Mouse (Mus musculus) lung, embryonic 16.5 days (tissue): Measurements from ENCODE around the gene Htra3. TPM values are rescaled to one million over a fixed set of nuclear protein-coding genes. Genes with fewer than 3 reads are reported as not detected.

ENCODE experiments used
- ATAC-seq: fragments of 200-750 bp; cut with Nextera tagmentation; 2 replicates; pipeline ENCODE4 v1.8.0; 2017; ENCODE audit warnings: low read depth, mild to moderate bottlenecking, moderate library complexity
- H3K27ac ChIP-seq: fragments of 300-500 bp; sonication (generic); 2 replicates; pipeline ENCODE4 v1.5.1; 2014; ENCODE audit warnings: mild to moderate bottlenecking, control low read depth, low read length
- H3K27me3 ChIP-seq: fragments of 300-500 bp; sonication (generic); 2 replicates; pipeline ENCODE4 v1.6.1; 2014; ENCODE audit warnings: low read depth, low read length, mixed read lengths; ENCODE audit not compliant: control insufficient read depth, insufficient read depth
- H3K36me3 ChIP-seq: fragments of 300-500 bp; sonication (generic); 2 replicates; pipeline ENCODE4 v1.6.1; 2014; ENCODE audit warnings: low read length; ENCODE audit not compliant: control insufficient read depth, insufficient read depth
- H3K4me1 ChIP-seq: fragments of 300-500 bp; sonication (generic); replicated peaks from 2 replicates; pipeline ENCODE4 v1.6.1; 2014; ENCODE audit warnings: low read length, mixed read lengths; ENCODE audit not compliant: control insufficient read depth, insufficient read depth
- H3K4me2 ChIP-seq: fragments of 300-500 bp; sonication (generic); 2 replicates; pipeline ENCODE4 v1.6.1; 2014; ENCODE audit warnings: low read depth, low read length, control low read depth
- H3K4me3 ChIP-seq: fragments of 300-500 bp; sonication (generic); 2 replicates; pipeline ENCODE4 v1.5.1; 2014; ENCODE audit warnings: mild to moderate bottlenecking, low read length, control low read depth
- H3K9ac ChIP-seq: fragments of 300-500 bp; sonication (generic); 2 replicates; pipeline ENCODE4 v1.6.1; 2014; ENCODE audit warnings: low read length, control low read depth
- H3K9me3 ChIP-seq: fragments of 300-500 bp; sonication (generic); 2 replicates; pipeline ENCODE4 v1.6.1; 2016; ENCODE audit warnings: low read length; ENCODE audit not compliant: control insufficient read depth
- WGBS: fragments of 180-500 bp; shearing (Covaris S2); extraction: QIAGEN DNeasy Blood & Tissue Kit; methylation state at CpG from one replicate; pipeline ENCODE4 v1.1.7; 2014; 5-methylcytosine and 5-hydroxymethylcytosine counted together
- polyA plus RNA-seq: library from polyadenylated mRNA; unstranded; fragments of >200 nt; fragmentation: Nextera tagmentation; extraction: Ambion mirVana; gene quantifications from 2 replicates; pipeline ENCODE4 v1.2.1, GENCODE M21; 2015

Htra3 gene
- polyA plus RNA-seq, 1 experiment from 2014 or later, result 36.9 TPM

DNA sequence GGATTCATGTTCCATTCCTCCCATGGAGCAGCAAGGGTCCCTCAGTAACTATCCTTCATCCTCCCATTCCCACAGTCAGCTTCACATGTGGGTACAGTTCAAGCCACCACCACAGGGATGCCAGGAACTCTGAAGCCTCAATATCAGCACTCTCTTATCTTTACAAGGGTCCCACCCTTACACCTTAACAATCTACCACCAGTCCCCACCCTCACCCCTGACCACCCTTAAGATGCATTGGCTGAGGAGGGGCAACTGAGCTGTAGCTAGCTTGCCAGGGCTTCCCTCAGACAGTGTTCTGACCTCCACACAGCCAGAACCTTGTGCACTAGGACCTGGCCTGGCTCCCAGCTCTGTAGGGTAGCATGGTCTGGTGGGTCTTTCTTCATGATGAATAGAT, 39.8 kb upstream of the Htra3 start:
- H3K27ac ChIP-seq, result no peak overlapping the region
- H3K27me3 ChIP-seq, result no peaks in the 10 kb centered on the region
- no peak overlapping the region for H3K4me3 ChIP-seq
- H3K9ac ChIP-seq, result no peak overlapping the region
- no peaks in the 10 kb centered on the region; the same call in 1 of the 2 replicates for H3K36me3 ChIP-seq
- peaks cover 8% of the 10 kb centered on the region for H3K4me1 ChIP-seq
- no peaks in the 10 kb centered on the region for H3K9me3 ChIP-seq
- no peak overlapping the region for H3K4me2 ChIP-seq
- no peak for ATAC-seq

DNA sequence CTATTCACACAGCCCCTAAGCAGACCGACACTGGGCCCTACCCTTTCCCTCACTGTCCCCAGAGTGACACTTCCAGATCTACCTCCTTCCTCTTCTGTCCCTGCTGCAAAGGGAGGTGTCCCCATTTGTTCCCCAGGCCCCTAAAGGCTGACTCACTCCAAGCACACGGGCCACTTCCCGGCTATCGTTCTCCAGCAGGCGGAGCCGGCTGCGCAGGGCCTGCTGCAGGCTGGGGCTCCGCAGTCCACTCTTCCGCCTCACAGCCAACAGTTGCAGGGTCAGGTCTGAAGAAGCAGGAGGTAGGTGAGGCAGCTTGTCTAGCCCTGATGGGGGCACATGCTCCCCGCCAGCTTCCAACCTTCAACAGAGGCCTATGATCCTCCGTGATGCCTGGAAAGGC, 39.2 kb upstream of the Htra3 start:
- H3K4me3 ChIP-seq, result no peak overlapping the region
- H3K36me3 ChIP-seq, result no peaks in the 10 kb centered on the region; the same call in 1 of the 2 replicates
- H3K27ac ChIP-seq, result no peak overlapping the region
- no peak for ATAC-seq
- WGBS, result 74% methylated on average over 11 of the region's 11 CpGs
- no peaks in the 10 kb centered on the region for H3K27me3 ChIP-seq
- H3K9ac ChIP-seq, result no peak overlapping the region
- no peaks in the 10 kb centered on the region for H3K9me3 ChIP-seq
- peaks cover 8% of the 10 kb centered on the region for H3K4me1 ChIP-seq
- no peak overlapping the region for H3K4me2 ChIP-seq

DNA sequence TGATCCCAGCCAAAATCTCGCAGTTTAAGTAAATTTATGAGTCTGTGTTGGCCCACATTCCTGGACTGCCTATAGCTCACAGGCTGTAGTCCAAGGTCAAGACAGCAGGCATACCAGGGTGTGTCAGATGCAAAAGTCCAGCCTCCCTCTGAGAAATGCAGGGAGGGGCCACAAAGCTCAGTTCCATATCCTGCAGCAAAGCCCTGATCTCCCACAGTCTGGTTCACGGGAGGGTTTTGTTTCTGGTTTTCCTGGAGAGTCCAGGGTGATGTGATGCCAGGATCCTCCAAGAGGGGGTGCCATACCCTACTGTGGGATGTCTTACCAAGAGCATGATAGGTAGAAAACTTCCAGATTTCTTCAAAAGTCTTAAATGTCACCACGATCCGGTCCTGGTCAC, 38.4 kb upstream of the Htra3 start:
- Histone ChIP-seq H3K9ac (no peak overlapping the region), H3K27ac (no peak overlapping the region), H3K27me3 (no peaks in the 10 kb centered on the region), H3K4me1 (peaks cover 8% of the 10 kb centered on the region), H3K36me3 (no peaks in the 10 kb centered on the region; the same call in 1 of the 2 replicates), H3K4me2 (no peak overlapping the region), H3K4me3 (no peak overlapping the region), H3K9me3 (no peaks in the 10 kb centered on the region)
- peak; percentile 59; the same call in 1 of the 2 replicates for ATAC-seq
- 38% methylated on average over 4 of the region's 4 CpGs for WGBS

DNA sequence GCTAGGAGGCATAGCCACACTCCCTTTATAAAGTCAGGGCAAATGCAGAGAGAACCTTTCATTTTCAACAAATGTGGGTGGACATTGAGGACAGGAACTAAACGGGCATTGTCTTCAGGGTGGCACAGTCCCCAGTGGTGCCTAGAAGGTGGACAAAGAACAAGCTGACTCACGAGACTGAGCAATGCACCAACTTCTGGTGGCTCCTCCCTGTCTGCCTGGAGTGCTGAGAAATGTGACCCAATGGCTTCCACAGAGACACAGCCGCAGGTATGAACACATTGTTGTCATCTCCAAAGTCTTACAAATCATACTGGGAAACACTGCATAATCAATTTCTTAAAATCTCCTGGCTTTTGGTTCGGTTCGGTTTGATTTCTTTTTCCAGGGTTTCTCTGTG, 37.9 kb upstream of the Htra3 start:
- H3K9ac ChIP-seq, result no peak overlapping the region
- no peaks in the 10 kb centered on the region for H3K27me3 ChIP-seq
- H3K9me3 ChIP-seq, result no peaks in the 10 kb centered on the region
- H3K4me3 ChIP-seq, result no peak overlapping the region
- H3K36me3 ChIP-seq, result no peaks in the 10 kb centered on the region; the same call in 1 of the 2 replicates
- no peak overlapping the region for H3K27ac ChIP-seq
- 77% methylated on average over 5 of the region's 5 CpGs for WGBS
- H3K4me1 ChIP-seq, result peaks cover 4% of the 10 kb centered on the region
- ATAC-seq, result no peak
- H3K4me2 ChIP-seq, result no peak overlapping the region

DNA sequence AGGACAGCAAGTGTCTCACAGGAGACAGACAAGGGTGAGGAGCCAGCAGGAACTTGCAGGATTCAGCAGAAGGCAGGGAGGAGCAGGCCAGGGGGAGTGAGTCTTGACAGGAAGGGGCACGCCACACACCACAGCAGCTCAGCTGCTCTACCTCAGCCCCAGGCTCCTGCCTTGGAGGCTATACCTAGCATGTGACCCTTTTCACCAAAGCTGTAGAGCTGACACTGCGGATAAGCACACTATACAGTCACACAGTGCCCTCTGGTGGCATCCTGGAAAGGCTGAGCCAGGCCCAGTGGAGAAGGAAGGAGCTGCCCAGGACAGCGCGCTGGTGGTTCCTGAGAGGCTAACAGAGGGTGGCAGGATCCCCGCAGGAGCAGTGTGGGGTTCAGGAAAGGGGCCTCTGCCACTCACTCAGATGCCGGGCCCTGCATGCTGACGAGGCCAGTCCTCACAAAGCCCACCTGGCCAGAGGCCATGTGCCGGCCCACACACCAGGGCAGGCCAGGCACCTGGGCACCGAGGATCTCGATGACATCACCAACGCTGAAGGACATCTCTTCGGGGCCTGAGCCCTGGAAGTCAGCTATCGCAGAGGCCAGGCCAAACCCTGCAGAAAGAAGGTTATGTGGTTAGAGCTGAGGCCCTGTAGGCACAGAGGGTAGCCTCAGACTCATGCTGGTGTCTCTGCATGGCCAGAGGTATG, 34.2 kb upstream of the Htra3 start:
- Histone ChIP-seq H3K27me3 (no peaks in the 10 kb centered on the region), H3K9me3 (no peaks in the 10 kb centered on the region), H3K4me1 (no peaks in the 10 kb centered on the region; the same call in 1 of the 2 replicates), H3K27ac (no peak overlapping the region), H3K4me3 (no peak overlapping the region), H3K4me2 (no peak overlapping the region), H3K36me3 (no peaks in the 10 kb centered on the region; the same call in 1 of the 2 replicates), H3K9ac (no peak overlapping the region)
- 43% methylated on average over 13 of the region's 13 CpGs for WGBS
- ATAC-seq, result peak; percentile 79

DNA sequence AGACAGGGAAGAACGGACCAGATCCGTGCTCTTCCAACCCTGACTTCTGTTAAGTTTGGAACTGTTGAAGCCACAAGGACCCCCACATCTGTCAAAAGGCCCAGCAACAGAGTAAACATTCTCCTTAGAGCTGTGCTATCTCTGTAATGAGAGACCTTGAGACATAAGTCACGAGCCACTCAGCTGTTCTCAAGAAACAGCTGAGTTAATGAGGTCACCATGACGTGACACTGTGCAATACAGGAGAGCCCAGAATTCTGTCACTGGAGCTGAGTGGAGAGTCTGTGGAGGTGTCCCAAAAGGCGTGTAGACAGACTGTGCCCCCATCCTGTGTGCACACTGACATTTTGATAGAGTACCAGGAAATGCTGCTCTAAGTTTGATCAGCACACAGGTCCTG, 32.9 kb upstream of the Htra3 start:
- 31% methylated on average over 5 of the region's 5 CpGs for WGBS
- Histone ChIP-seq H3K4me3 (no peak overlapping the region), H3K4me1 (no peaks in the 10 kb centered on the region), H3K9me3 (no peaks in the 10 kb centered on the region), H3K36me3 (no peaks in the 10 kb centered on the region; the same call in 1 of the 2 replicates), H3K4me2 (no peak overlapping the region), H3K9ac (no peak overlapping the region), H3K27ac (no peak overlapping the region), H3K27me3 (no peaks in the 10 kb centered on the region)
- no peak for ATAC-seq

DNA sequence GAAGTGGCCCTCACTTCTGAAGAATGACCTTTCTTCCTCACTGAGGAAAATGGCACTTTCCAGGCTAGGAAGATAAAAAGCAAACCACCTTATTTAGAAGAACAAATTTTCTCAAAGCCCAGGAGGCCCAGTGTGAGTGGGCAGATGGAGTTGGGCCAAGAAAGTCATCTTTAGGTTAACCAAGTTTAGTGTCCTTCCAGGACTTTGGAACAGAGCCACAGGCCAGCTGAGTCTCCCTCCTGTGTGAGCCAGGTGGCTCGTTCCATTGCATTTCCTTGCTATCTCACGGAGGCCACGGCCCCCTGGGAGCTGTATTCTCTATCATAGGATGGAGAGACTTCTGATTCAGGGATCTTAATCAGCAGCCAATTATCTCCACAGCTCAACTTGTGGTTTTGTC, 31.3 kb upstream of the Htra3 start:
- no peak overlapping the region for H3K4me3 ChIP-seq
- H3K9ac ChIP-seq, result no peak overlapping the region
- no peaks in the 10 kb centered on the region for H3K9me3 ChIP-seq
- no peak overlapping the region for H3K27ac ChIP-seq
- H3K4me2 ChIP-seq, result no peak overlapping the region
- no peaks in the 10 kb centered on the region for H3K36me3 ChIP-seq
- no peak for ATAC-seq
- H3K27me3 ChIP-seq, result no peaks in the 10 kb centered on the region
- H3K4me1 ChIP-seq, result no peaks in the 10 kb centered on the region
- 73% methylated on average over 3 of the region's 3 CpGs for WGBS

DNA sequence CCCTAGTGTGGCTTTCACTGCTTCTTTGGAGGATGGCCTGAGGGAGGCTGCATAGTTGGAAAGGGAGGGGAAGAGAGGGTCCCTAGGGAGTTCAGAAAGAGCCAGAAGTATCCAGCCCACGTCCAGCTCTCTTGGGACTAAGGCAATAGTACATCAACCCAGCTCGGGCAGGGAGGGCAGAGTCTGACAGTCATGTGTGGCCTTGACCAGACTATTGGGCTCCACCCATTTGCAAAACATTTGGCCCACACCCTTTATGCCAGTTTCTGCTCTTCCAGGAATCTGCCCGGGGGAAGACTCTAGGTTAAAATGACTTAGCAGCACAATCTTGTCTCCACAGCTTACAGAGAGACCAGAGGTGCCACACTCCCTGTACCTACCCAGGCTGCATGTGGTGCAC, 30.9 kb upstream of the Htra3 start:
- ATAC-seq, result no peak
- H3K9me3 ChIP-seq, result no peaks in the 10 kb centered on the region
- H3K4me3 ChIP-seq, result no peak overlapping the region
- H3K36me3 ChIP-seq, result no peaks in the 10 kb centered on the region
- H3K27me3 ChIP-seq, result no peaks in the 10 kb centered on the region
- no peak overlapping the region for H3K27ac ChIP-seq
- H3K4me1 ChIP-seq, result no peaks in the 10 kb centered on the region
- 59% methylated on average over 3 of the region's 3 CpGs for WGBS
- H3K9ac ChIP-seq, result no peak overlapping the region
- no peak overlapping the region for H3K4me2 ChIP-seq

DNA sequence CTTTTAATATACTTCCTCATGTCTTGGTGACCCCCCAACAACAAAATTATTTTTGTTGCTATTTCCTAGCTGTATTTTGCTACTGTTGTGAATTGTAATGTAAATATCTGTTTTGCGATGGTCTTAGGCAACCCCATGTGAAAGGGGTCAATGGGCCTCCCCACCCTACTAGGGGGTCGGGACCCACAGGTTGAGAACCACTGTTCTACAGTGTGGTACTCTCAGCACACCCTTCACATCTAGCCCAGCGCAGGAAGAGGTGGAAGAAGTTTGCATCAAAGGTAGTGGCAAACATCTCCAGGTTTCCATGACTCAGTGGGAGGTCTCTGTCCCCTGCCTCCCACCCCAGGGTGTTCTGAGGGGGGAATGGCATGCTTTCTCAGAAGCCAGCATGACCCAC, 25.8 kb upstream of the Htra3 start:
- no peaks in the 10 kb centered on the region for H3K4me1 ChIP-seq
- no peaks in the 10 kb centered on the region for H3K27me3 ChIP-seq
- WGBS, result 87% methylated on average over 3 of the region's 3 CpGs
- H3K9me3 ChIP-seq, result no peaks in the 10 kb centered on the region
- H3K4me2 ChIP-seq, result no peak overlapping the region
- ATAC-seq, result no peak
- H3K4me3 ChIP-seq, result no peak overlapping the region
- H3K27ac ChIP-seq, result no peak overlapping the region
- H3K36me3 ChIP-seq, result no peaks in the 10 kb centered on the region
- no peak overlapping the region for H3K9ac ChIP-seq

DNA sequence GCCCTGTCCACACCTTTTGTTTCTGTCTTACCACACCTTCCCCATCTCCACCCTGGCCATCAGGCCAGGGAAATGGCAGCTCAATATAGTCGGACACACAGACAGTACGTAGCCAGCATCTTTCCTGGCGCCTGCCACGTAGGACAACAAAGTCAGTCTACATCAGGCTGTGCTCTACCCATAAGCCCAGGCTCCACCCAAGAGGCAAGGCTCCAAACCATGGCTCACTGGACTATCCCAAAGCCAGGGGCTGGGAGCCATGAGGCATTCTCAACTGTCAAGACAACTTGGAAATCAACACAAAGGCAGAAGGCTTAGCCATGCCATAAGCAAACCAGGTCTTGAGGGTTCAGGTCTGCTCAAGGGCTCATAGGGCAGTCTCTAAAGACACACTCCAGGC, 24.2 kb upstream of the Htra3 start:
- Histone ChIP-seq H3K27me3 (no peaks in the 10 kb centered on the region), H3K27ac (no peak overlapping the region), H3K4me3 (no peak overlapping the region), H3K36me3 (no peaks in the 10 kb centered on the region), H3K9me3 (no peaks in the 10 kb centered on the region), H3K4me1 (no peaks in the 10 kb centered on the region), H3K9ac (no peak overlapping the region), H3K4me2 (no peak overlapping the region)
- WGBS, result 95% methylated on average over 4 of the region's 4 CpGs
- ATAC-seq, result no peak
